Mouse (Mus musculus) macrophage (primary cell): ENCODE data around the gene Lad1. TPM values are rescaled to one million over a fixed set of nuclear protein-coding genes. Genes with fewer than 3 reads are reported as not detected.

Experiments
- H3K27ac ChIP-seq: fragments of 350-480 bp; formaldehyde crosslinking; 2 replicates; pipeline ENCODE4 v1.9.0; 2021
- H3K36me3 ChIP-seq: fragments of 350-480 bp; formaldehyde crosslinking; 2 replicates; pipeline ENCODE4 v1.9.0; 2021; ENCODE audit errors: inconsistent target
- H3K4me3 ChIP-seq: fragments of 350-480 bp; formaldehyde crosslinking; 2 replicates; pipeline ENCODE4 v1.9.0; 2021; ENCODE audit errors: inconsistent target
- H3K79me2 ChIP-seq: fragments of 350-480 bp; formaldehyde crosslinking; 2 replicates; pipeline ENCODE4 v1.9.0; 2021; ENCODE audit errors: inconsistent target
- WGBS: methylation state at CpG from one replicate; pipeline ENCODE4 v1.1.7; 2026; ENCODE audit warnings: inconsistent platforms; ENCODE audit not compliant: missing documents; 5-methylcytosine and 5-hydroxymethylcytosine counted together
- polyA plus RNA-seq: library from polyadenylated mRNA; stranded (reverse); fragments of 250-400 nt; gene quantifications from 3 replicates; pipeline ENCODE4 v1.2.4, GENCODE M21; 2018; ENCODE audit warnings: inconsistent platforms

Lad1 gene
- polyA plus RNA-seq, 1 experiment from 2014 or later, result 0.49 TPM

DNA sequence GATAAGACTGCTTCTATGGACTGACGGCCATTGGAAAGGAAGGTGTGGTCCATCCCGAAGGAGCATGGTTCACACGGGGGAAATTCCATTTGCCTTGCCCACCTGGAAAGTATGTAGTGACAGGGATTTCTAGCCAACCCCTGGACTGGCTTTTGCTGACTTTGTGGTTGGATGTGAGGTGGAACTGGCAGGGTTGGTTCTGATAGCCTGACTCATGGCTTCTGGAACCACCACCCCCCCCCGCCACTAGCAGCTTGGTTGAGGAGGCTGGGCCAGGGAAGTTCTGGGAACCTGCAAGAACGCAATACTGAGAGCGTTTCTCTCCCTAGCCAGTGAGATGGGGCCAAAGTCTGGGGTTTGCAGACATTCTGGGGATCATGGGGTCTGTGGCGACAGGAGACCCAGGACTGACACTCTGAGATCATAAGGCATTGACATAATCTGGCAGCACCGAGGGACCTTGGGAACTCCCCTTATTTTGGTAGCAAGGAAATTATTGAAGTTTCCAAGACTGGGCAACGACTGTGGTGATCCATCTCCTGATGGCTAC is 45.5 kb downstream of the Lad1 start:
- Histone ChIP-seq H3K79me2 (no peaks in the 10 kb centered on the region), H3K36me3 (no peaks in the 10 kb centered on the region), H3K4me3 (no peak overlapping the region), H3K27ac (no peak overlapping the region)
- 90% methylated on average over 9 of the region's 9 CpGs for WGBS

DNA sequence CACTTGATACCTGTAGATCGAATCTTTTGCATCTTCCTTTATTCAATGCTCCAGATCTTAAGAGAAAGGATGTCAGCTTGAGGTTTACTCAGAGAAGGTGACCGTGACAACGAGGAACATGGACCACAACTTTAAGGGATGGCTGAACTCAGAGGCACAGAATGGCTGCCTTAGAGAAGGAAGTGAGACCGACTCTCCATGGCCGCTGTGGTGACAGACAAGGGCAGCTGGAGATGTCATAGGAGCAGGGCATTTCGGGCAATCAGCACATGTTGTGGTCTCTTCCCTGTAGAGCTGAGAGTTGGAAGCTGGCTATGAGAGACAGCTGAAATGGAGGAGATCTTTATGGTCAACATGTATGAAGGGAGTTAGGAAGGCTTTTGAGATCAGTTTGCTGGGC is 46.4 kb downstream of the Lad1 start:
- 47% methylated on average over 6 of the region's 6 CpGs for WGBS
- no peaks in the 10 kb centered on the region for H3K79me2 ChIP-seq
- no peak overlapping the region for H3K27ac ChIP-seq
- no peak overlapping the region for H3K4me3 ChIP-seq
- no peaks in the 10 kb centered on the region for H3K36me3 ChIP-seq

DNA sequence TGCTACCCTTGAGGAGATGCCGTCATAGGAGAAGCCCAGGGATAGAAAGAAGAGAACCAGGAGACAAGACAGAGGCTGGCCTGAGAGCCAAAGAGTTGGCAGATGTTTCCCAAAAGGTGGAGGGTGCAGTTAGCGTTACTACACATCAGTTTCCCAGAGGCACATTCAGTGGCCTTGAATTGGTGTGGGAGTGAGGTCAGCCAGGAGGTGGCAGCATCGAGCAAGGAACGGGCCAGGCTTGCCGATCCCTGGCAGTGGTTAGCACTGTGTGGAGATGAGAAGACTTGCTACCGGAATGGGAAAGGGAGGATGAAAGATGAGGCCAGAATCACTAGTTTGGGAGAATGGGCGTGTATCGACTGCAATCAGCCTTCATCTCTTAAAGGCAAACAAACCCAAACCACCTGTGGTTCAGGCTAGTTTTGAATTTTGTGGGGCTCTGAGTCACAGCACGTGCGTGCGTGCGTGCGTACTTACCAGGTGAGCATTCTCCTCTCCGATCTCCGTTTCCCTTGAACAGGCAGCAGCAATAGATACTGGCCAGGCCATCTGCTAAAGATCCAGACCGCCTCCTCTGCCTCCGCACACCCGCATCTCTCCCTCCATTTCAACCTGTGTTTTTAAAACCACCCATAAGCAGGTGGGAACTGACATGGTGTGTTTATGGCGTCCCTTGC is 47.3 kb downstream of the Lad1 start:
- no peak overlapping the region for H3K4me3 ChIP-seq
- H3K79me2 ChIP-seq, result no peaks in the 10 kb centered on the region
- H3K36me3 ChIP-seq, result no peaks in the 10 kb centered on the region
- WGBS, result 62% methylated on average over 19 of the region's 19 CpGs
- H3K27ac ChIP-seq, result no peak overlapping the region

DNA sequence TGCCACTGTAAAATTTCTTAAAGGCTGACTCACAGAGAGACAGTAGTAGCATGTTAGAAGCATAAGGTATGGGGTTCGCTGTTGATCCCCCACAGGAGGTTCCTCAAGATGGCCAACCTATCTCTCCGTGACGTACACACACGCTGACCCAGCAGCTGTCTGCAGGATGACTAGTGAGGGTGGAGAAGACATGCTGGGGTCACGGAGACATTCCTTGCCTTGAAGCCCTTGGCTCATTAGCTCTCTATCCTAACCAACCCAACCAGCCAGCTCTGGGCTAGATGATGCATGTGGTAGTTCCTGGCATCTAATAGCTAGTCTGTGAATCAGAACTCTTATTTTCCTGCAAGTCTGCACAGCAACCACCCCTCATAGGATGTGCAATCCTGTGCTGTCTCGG is 50.2 kb downstream of the Lad1 start:
- H3K27ac ChIP-seq, result no peak overlapping the region
- no peak overlapping the region for H3K4me3 ChIP-seq
- WGBS, result 89% methylated on average over 6 of the region's 6 CpGs
- no peaks in the 10 kb centered on the region for H3K36me3 ChIP-seq
- H3K79me2 ChIP-seq, result no peaks in the 10 kb centered on the region

DNA sequence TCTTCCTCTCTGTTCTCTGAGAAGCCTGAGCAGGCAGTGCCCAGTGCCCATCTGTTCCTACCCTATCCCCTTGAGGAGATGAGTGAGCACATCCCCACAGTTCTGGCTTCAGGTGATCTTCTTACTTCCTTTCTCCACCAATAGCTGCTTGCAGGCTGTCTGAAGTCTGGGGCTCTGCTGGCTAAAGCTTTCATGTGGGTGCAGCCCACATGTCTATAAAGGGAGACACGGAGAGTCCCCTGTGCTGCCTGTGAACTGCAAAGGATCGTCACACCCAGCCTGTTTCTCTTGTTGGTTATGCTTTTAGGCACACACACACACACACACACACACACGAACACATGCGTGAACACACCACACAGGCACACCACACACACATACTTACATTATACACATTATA is 54.6 kb downstream of the Lad1 start:
- no peak overlapping the region for H3K27ac ChIP-seq
- H3K79me2 ChIP-seq, result no peaks in the 10 kb centered on the region
- H3K4me3 ChIP-seq, result no peak overlapping the region
- WGBS, result 89% methylated on average over 4 of the region's 4 CpGs
- no peaks in the 10 kb centered on the region for H3K36me3 ChIP-seq

DNA sequence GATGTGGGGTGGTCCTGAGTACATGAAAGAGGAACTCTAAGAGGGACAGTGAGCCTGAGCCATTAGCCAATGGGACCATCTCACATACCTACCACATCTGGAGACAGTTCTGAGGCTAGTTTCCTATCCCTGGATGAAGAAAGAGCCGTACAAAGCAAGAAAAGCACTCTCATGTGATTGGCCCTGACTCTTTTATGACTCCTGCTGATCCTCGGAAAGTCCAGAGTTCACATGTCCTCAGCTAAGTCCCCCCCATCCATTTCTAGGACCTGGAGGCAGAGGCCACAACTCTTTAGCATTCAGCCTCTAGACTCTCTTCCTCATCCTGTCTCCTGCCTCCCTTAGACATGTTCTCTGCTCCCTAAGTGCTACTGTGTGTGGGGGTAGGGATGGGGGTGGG is 58.9 kb downstream of the Lad1 start:
- no peak overlapping the region for H3K4me3 ChIP-seq
- no peak overlapping the region for H3K27ac ChIP-seq
- H3K79me2 ChIP-seq, result no peaks in the 10 kb centered on the region
- no peaks in the 10 kb centered on the region for H3K36me3 ChIP-seq
- WGBS, result 91% methylated on average over 2 of the region's 2 CpGs

DNA sequence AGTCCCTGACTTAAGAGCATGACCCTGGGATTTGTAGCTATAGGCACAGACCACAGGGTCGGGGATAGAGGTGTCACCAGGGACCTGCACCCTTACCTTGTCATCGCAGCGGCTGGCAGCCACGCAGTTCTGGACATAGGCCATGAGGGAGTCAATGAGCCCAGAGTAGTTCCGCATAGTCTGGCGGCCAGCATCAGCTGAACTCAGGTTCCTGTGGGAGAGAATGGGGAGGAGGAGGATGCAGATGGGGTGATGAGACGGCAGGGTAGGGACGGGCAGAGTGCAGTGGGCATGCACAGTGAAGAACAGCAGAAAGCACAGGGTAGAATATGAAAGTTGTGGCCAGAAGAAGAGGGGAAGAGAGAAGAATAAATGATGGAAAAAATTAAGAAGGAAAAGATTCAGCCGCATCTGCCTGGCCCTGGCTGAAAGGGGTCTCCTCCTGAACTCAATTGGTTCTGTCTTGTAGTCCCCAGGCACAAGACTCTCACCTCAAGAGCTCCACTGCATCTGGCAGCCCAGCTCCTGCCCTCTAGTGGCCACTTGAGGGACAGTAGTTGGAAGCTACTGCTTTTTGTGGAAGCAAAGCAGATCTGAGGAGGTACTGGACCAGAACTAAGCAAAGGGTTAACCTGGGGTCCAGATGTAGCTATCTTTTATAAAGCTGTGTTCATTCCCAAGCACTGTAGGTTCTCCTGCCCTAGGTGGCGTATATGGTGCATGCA is 64.1 kb downstream of the Lad1 start:
- H3K27ac ChIP-seq, result no peak overlapping the region
- 31% methylated on average over 10 of the region's 10 CpGs for WGBS
- H3K36me3 ChIP-seq, result no peaks in the 10 kb centered on the region
- H3K79me2 ChIP-seq, result no peaks in the 10 kb centered on the region
- H3K4me3 ChIP-seq, result no peak overlapping the region

Other genes with a start within 250 kb of the Lad1 start
- gene Nav1, start 211.3 kb upstream of the Lad1 start, polyA plus RNA-seq, result 23.0 to 33.0 TPM (median 24.1 TPM) in 3 replicates
- 110 to 227 TPM (median 177 TPM) in 3 replicates for gene Csrp1, start 98.5 kb upstream of the Lad1 start, polyA plus RNA-seq
- gene Phlda3, start 52.5 kb upstream of the Lad1 start, polyA plus RNA-seq, result 3.9 to 19.2 TPM (median 14.7 TPM) in 3 replicates
- not detected in 3 replicates for gene Tnni1, start 39.2 kb upstream of the Lad1 start, polyA plus RNA-seq
- not detected in 3 replicates for gene Tnnt2, start 17.8 kb downstream of the Lad1 start, polyA plus RNA-seq
- not detected in 3 replicates for gene Pkp1, start 100.6 kb downstream of the Lad1 start, polyA plus RNA-seq
- not detected in 3 replicates for gene Igfn1, start 187.7 kb downstream of the Lad1 start, polyA plus RNA-seq
- gene Tmem9, start 189.6 kb downstream of the Lad1 start, polyA plus RNA-seq, result 10.4 to 13.9 TPM (median 11.0 TPM) in 3 replicates
- gene Ascl5, start 232.2 kb downstream of the Lad1 start, polyA plus RNA-seq, result not detected in 3 replicates
- gene Cacna1s, start 234.2 kb downstream of the Lad1 start, polyA plus RNA-seq, result not detected in 3 replicates